Mouse (Mus musculus): Measurements from ENCODE around the gene Dazap1. TPM values are rescaled to one million over a fixed set of nuclear protein-coding genes. Genes with fewer than 3 reads are reported as not detected.

Gene Dazap1
- total and polyA plus RNA-seq, 2 experiments from 2014 or later, result 30.3 to 96.2 TPM

- H3K4me2 ChIP-seq (ENCODE audit: low read depth, low read length), result peak overlapping the region; percentile 86
- no peak for TF ChIP-seq CTCF (IDR thresholded peaks at IDR 0.05; ENCODE audit: low read depth)
- 0 out of 2 replicates have a peak, but pooled peaks have one; percentile 10 for TF ChIP-seq EP300 (IDR thresholded peaks at IDR 0.05; ENCODE audit: low read depth)
- H3K9me3 ChIP-seq (replicated peaks; ENCODE audit: control insufficient read depth, low read length), result no peaks in the 10 kb centered on the region
- H3K36me3 ChIP-seq (replicated peaks; ENCODE audit: control insufficient read depth, insufficient read depth, low read length), result peaks cover 21% of the 10 kb centered on the region
- H3K27ac ChIP-seq (ENCODE audit: low read depth), result peak overlapping the region; percentile 96
- H3K27me3 ChIP-seq (ENCODE audit: control insufficient read depth, insufficient read depth, low read length), result no peaks in the 10 kb centered on the region
- peak overlapping the region; percentile 54 for H3K4me3 ChIP-seq (ENCODE audit: low read depth, low read length)
- DNase-seq (ENCODE audit: low spot score), result peak; percentile 93
- WGBS, result under 1% methylated on average over 14 of the region's 14 CpGs
- peaks cover 35% of the 10 kb centered on the region for H3K4me1 ChIP-seq (ENCODE audit: control insufficient read depth, insufficient read depth)
- H3K9ac ChIP-seq (replicated peaks; ENCODE audit: low read depth, low read length), result peak overlapping the region; percentile 63
- peak; percentile 62 for ATAC-seq (ENCODE audit: insufficient read depth, low read depth)
Measured at GRCm38 (mm10) chr10:80261585-80261968, 291 bp downstream of the Dazap1 start.

- Histone ChIP-seq H3K4me1 (ENCODE audit: control insufficient read depth, insufficient read depth) (peaks cover 41% of the 10 kb centered on the region), H3K4me2 (ENCODE audit: low read depth, low read length) (peak overlapping the region; percentile 86), H3K4me3 (ENCODE audit: low read depth, low read length) (peak overlapping the region; percentile 54), H3K9me3 (replicated peaks; ENCODE audit: control insufficient read depth, low read length) (no peaks in the 10 kb centered on the region), H3K9ac (replicated peaks; ENCODE audit: low read depth, low read length) (0 out of 2 replicates have a peak overlapping the region, but pooled peaks have one; percentile 26), H3K27ac (ENCODE audit: low read depth) (peak overlapping the region; percentile 96), H3K27me3 (ENCODE audit: control insufficient read depth, insufficient read depth, low read length) (no peaks in the 10 kb centered on the region), H3K36me3 (replicated peaks; ENCODE audit: control insufficient read depth, insufficient read depth, low read length) (peaks cover 16% of the 10 kb centered on the region)
- TF ChIP-seq CTCF (IDR thresholded peaks at IDR 0.05; ENCODE audit: low read depth) (no peak), EP300 (IDR thresholded peaks at IDR 0.05; ENCODE audit: low read depth) (no peak)
- WGBS, result 71% methylated on average over 12 of the region's 12 CpGs
- no peak for ATAC-seq (ENCODE audit: insufficient read depth, low read depth)
- DNase-seq (ENCODE audit: low spot score), result no peak
Measured at GRCm38 (mm10) chr10:80262169-80262568, 883 bp downstream of the Dazap1 start.

- Histone ChIP-seq H3K4me1 (ENCODE audit: control insufficient read depth, insufficient read depth) (peaks cover 48% of the 10 kb centered on the region), H3K9me3 (replicated peaks; ENCODE audit: control insufficient read depth, low read length) (no peaks in the 10 kb centered on the region), H3K36me3 (replicated peaks; ENCODE audit: control insufficient read depth, insufficient read depth, low read length) (peaks cover 14% of the 10 kb centered on the region), H3K4me3 (ENCODE audit: low read depth, low read length) (no peak overlapping the region), H3K27ac (ENCODE audit: low read depth) (no peak overlapping the region), H3K9ac (replicated peaks; ENCODE audit: low read depth, low read length) (no peak overlapping the region), H3K4me2 (ENCODE audit: low read depth, low read length) (no peak overlapping the region), H3K27me3 (ENCODE audit: control insufficient read depth, insufficient read depth, low read length) (no peaks in the 10 kb centered on the region)
- whole genome bisulfite sequencing, result 87% methylated on average over 10 of the region's 10 CpGs
- ATAC-seq (ENCODE audit: insufficient read depth, low read depth) (no peak), DNase-seq (ENCODE audit: low spot score) (no peak)
- TF ChIP-seq EP300 (IDR thresholded peaks at IDR 0.05; ENCODE audit: low read depth), result no peak
- no peak for TF ChIP-seq CTCF (IDR thresholded peaks at IDR 0.05; ENCODE audit: low read depth)
Measured at GRCm38 (mm10) chr10:80262776-80263365, 1.6 kb downstream of the Dazap1 start.

- peak; percentile 66 for ATAC-seq (ENCODE audit: insufficient read depth, low read depth)
- peak; percentile 100 for DNase-seq (ENCODE audit: low spot score)
- peak overlapping the region; percentile 79 for H3K27ac ChIP-seq (ENCODE audit: low read depth)
- peak overlapping the region; percentile 94 for H3K9ac ChIP-seq (replicated peaks; ENCODE audit: low read depth, low read length)
- TF ChIP-seq CTCF (IDR thresholded peaks at IDR 0.05; ENCODE audit: low read depth) (no peak), EP300 (IDR thresholded peaks at IDR 0.05; ENCODE audit: low read depth) (no peak; the same call in none of the 2 replicates)
- H3K36me3 ChIP-seq (replicated peaks; ENCODE audit: control insufficient read depth, insufficient read depth, low read length), result peaks cover 7% of the 10 kb centered on the region; the same call in 1 of the 2 replicates
- no peaks in the 10 kb centered on the region for H3K9me3 ChIP-seq (replicated peaks; ENCODE audit: control insufficient read depth, low read length)
- 1% methylated on average over 61 of the region's 81 CpGs for WGBS
- peak overlapping the region; percentile 74 for H3K4me3 ChIP-seq (ENCODE audit: low read depth, low read length)
- H3K27me3 ChIP-seq (ENCODE audit: control insufficient read depth, insufficient read depth, low read length), result no peaks in the 10 kb centered on the region
- peak overlapping the region; percentile 87 for H3K4me2 ChIP-seq (ENCODE audit: low read depth, low read length)
- H3K4me1 ChIP-seq (ENCODE audit: control insufficient read depth, insufficient read depth), result peaks cover 51% of the 10 kb centered on the region
Measured at GRCm38 (mm10) chr10:80264341-80265148, 3.3 kb downstream of the Dazap1 start.

- Histone ChIP-seq H3K4me1 (ENCODE audit: control insufficient read depth, insufficient read depth) (peaks cover 51% of the 10 kb centered on the region), H3K9ac (replicated peaks; ENCODE audit: low read depth, low read length) (peak overlapping the region; percentile 94), H3K4me3 (ENCODE audit: low read depth, low read length) (peak overlapping the region; percentile 74), H3K27ac (ENCODE audit: low read depth) (peak overlapping the region; percentile 79), H3K27me3 (ENCODE audit: control insufficient read depth, insufficient read depth, low read length) (no peaks in the 10 kb centered on the region), H3K4me2 (ENCODE audit: low read depth, low read length) (peak overlapping the region; percentile 87), H3K36me3 (replicated peaks; ENCODE audit: control insufficient read depth, insufficient read depth, low read length) (peaks cover 7% of the 10 kb centered on the region; the same call in 1 of the 2 replicates), H3K9me3 (replicated peaks; ENCODE audit: control insufficient read depth, low read length) (no peaks in the 10 kb centered on the region)
- ATAC-seq (ENCODE audit: insufficient read depth, low read depth), result no peak
- no peak for TF ChIP-seq CTCF (IDR thresholded peaks at IDR 0.05; ENCODE audit: low read depth)
- TF ChIP-seq EP300 (IDR thresholded peaks at IDR 0.05; ENCODE audit: low read depth), result 0 out of 2 replicates have a peak, but pooled peaks have one; percentile 1
- under 1% methylated on average over 16 of the region's 18 CpGs for WGBS
- no peak for DNase-seq (ENCODE audit: low spot score)
Measured at GRCm38 (mm10) chr10:80265149-80265486, 3.8 kb downstream of the Dazap1 start.
